Mouse (Mus musculus): ENCODE data around the gene Scamp4. TPM values are rescaled to one million over a fixed set of nuclear protein-coding genes. Genes with fewer than 3 reads are reported as not detected.

Gene Scamp4
- polyA plus RNA-seq, 1 experiment from 2014 or later, result 52.0 TPM

DNA sequence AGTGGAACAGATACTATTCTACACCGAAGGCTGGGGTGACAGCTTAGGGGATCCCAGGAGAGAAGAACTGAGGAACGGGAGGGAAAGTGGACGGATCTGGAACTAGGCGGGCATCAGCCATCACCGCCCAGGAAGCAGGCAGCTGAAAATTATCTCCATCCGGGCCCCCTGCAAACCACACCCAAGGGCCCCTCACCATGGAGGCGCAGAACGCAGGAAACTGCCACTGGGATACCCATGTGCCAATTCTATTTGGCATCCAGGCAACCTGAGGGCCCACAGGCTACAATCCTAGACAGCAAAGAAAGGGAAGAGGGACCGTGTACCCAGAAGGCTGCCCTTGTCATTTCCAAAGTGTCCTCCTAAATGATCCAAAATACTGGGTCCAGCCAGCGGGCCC, 32.3 kb upstream of the Scamp4 start:
- H3K9ac ChIP-seq, result peak overlapping the region; percentile 98
- 28% methylated on average over 10 of the region's 10 CpGs for WGBS (ENCODE audit: insufficient replicate concordance)
- H3K27ac ChIP-seq, result peak overlapping the region; percentile 99

DNA sequence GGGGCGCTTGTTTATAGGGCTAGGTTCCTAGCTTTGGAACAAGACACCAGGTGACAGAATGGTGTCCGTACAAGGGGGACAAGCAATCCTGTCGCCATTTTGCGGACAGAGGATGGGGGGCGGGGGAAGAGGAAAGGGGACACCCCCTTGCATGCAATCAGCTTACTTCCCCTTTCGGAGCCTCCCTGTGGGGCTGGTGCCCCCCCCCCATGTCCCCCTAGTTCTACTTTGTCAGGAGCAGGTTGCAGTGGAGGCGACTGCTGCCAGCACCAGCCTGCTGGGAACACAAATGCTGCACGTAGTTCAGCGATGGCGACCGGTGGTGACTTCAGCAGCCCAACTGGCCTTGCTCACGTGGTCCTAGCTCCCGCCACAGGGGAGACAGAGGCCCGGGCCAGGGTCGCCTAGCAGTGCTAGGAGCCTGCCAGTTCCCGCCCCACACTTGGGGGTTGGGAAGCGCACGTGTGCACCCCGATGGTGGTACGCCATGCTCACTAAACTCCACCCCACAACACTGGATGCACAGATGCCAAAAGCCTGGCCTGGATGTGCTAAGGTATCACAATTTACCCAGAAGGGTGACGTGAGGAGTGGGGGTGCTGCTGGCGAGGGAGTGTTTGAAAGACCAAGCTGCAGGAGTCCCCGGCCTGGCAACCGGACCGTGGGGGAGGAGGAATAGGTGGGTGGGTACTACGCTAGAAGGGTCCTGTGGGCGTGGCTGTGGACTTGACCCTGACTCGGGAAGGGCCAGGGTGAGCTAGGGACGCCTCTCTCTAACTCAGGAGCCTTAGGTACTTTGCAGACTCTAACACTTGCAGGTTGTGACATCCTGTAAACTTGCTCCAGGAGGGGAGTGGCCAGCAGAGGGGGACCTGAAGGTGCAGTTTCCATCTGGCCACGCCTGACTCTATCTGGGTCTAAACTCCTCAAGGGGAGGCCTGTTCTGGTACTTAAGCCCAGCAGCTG, 31.5 kb upstream of the Scamp4 start:
- ATAC-seq (ENCODE audit: low read depth) (peak; percentile 61), DNase-seq (peak; percentile 69)
- no peaks in the 10 kb centered on the region for H3K9me3 ChIP-seq (replicated peaks)
- 9% methylated on average over 30 of the region's 30 CpGs for WGBS (ENCODE audit: insufficient replicate concordance)
- H3K9ac ChIP-seq, result peak overlapping the region; percentile 98
- H3K36me3 ChIP-seq, result peaks cover 40% of the 10 kb centered on the region
- H3K27me3 ChIP-seq, result no peaks in the 10 kb centered on the region
- H3K4me1 ChIP-seq (replicated peaks), result peaks cover 98% of the 10 kb centered on the region
- peak overlapping the region; percentile 100 for H3K4me2 ChIP-seq
- peak overlapping the region; percentile 96 for H3K4me3 ChIP-seq (replicated peaks)
- peak overlapping the region; percentile 99 for H3K27ac ChIP-seq

More for the DNA sequence above, 32.3 kb upstream of the Scamp4 start:
- peak overlapping the region; percentile 96 for H3K4me3 ChIP-seq (replicated peaks)
- peaks cover 47% of the 10 kb centered on the region for H3K36me3 ChIP-seq
- H3K27me3 ChIP-seq, result no peaks in the 10 kb centered on the region
- H3K9me3 ChIP-seq (replicated peaks), result no peaks in the 10 kb centered on the region
- H3K4me1 ChIP-seq (replicated peaks), result peaks cover 95% of the 10 kb centered on the region
- H3K4me2 ChIP-seq, result peak overlapping the region; percentile 100
- ATAC-seq (ENCODE audit: low read depth) (no peak), DNase-seq (no peak)

DNA sequence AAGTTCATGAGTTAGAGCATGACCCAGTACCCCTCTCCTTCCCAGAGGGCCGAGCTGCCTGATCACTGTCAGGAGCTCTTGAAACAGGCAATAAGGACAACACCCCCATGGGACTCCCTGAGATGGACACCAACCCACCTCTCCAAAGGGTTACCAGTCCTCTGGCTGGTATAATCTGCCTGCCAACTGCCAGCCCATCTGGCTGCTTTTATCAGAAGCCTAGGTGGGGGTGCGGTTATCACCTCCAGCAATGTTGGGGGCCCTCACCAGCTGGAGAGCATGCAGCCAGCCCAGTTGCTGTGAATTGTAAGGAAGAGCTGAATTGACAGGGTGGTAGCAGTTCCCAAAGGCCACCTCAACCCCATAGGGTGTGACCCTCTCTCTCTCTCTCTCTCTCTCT, 30.2 kb upstream of the Scamp4 start:
- peak; percentile 65 for ATAC-seq (ENCODE audit: low read depth)
- WGBS (ENCODE audit: insufficient replicate concordance), result 21% methylated on average over 2 of the region's 2 CpGs
- H3K9ac ChIP-seq, result peak overlapping the region; percentile 98
- H3K4me2 ChIP-seq, result peak overlapping the region; percentile 100
- H3K27me3 ChIP-seq, result no peaks in the 10 kb centered on the region
- H3K36me3 ChIP-seq, result peaks cover 29% of the 10 kb centered on the region
- H3K27ac ChIP-seq, result peak overlapping the region; percentile 99
- no peaks in the 10 kb centered on the region for H3K9me3 ChIP-seq (replicated peaks)
- DNase-seq, result peak; percentile 83
- peak overlapping the region; percentile 96 for H3K4me3 ChIP-seq (replicated peaks)
- H3K4me1 ChIP-seq (replicated peaks), result peaks cover 90% of the 10 kb centered on the region

DNA sequence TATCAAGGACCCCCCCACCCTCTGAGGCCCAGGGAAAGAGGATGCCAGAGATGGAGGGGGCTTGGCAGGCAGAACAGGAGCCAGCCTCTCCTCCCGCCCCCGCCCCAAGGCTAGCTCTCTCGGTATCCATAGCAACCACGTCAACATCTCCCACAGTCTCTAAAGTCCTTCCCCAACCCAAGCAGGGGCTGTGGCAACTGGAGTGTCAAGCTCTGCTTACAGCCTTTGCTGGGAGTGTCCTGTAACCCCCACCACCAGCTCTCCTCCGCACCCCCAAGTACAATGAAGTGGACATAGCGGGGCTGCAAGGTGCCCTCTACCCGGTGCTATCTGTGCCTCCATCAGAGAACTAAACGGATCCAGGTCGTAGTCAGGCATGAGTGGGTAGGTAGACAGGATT, 28.7 kb upstream of the Scamp4 start:
- Histone ChIP-seq H3K27ac (peak overlapping the region; percentile 99), H3K9ac (peak overlapping the region; percentile 98), H3K9me3 (replicated peaks) (no peaks in the 10 kb centered on the region), H3K4me3 (replicated peaks) (peak overlapping the region; percentile 96), H3K4me2 (peak overlapping the region; percentile 100), H3K27me3 (no peaks in the 10 kb centered on the region), H3K36me3 (peaks cover 14% of the 10 kb centered on the region), H3K4me1 (replicated peaks) (peaks cover 88% of the 10 kb centered on the region)
- ATAC-seq (ENCODE audit: low read depth), result no peak
- DNase-seq, result no peak
- 54% methylated on average over 9 of the region's 9 CpGs for WGBS (ENCODE audit: insufficient replicate concordance)

DNA sequence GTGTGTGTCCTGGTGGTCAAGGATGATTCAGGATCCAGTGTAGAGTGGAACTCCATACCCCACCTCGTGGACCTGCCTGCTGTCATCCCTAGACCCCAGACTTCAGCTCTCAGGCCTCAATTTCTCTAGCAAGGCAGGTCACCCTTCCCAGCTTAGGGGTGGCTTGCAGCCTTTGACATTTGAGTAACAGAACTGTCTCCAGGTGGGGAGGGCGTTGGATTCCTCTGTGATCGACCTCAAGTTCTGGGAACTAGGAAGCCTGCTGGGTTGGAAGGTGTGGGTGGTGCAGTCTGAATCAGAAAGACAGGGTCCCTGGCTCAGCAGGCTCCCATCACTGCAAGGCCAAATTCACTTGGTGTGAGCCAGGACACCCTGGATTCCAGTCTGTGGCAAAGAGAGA, 27.8 kb upstream of the Scamp4 start:
- Histone ChIP-seq H3K27me3 (no peaks in the 10 kb centered on the region), H3K9ac (peak overlapping the region; percentile 98), H3K4me2 (peak overlapping the region; percentile 100), H3K4me3 (replicated peaks) (peak overlapping the region; percentile 96), H3K9me3 (replicated peaks) (no peaks in the 10 kb centered on the region), H3K36me3 (peaks cover 13% of the 10 kb centered on the region; the same call in 1 of the 2 replicates), H3K27ac (peak overlapping the region; percentile 99), H3K4me1 (replicated peaks) (peaks cover 90% of the 10 kb centered on the region)
- 55% methylated on average over 3 of the region's 3 CpGs for WGBS (ENCODE audit: insufficient replicate concordance)
- DNase-seq (no peak), ATAC-seq (ENCODE audit: low read depth) (no peak)

GRCm38 (mm10) chr10:80575925-80576324, 26.7 kb upstream of the Scamp4 start:
- WGBS (ENCODE audit: insufficient replicate concordance), result 3% methylated on average over 17 of the region's 17 CpGs
- DNase-seq (no peak), ATAC-seq (ENCODE audit: low read depth) (no peak)
- H3K36me3 ChIP-seq, result peaks cover 13% of the 10 kb centered on the region; the same call in 1 of the 2 replicates
- H3K4me1 ChIP-seq (replicated peaks), result peaks cover 84% of the 10 kb centered on the region
- H3K4me3 ChIP-seq (replicated peaks), result peak overlapping the region; percentile 96
- peak overlapping the region; percentile 98 for H3K9ac ChIP-seq
- peak overlapping the region; percentile 99 for H3K27ac ChIP-seq
- H3K9me3 ChIP-seq (replicated peaks), result no peaks in the 10 kb centered on the region
- H3K27me3 ChIP-seq, result no peaks in the 10 kb centered on the region
- peak overlapping the region; percentile 100 for H3K4me2 ChIP-seq

- under 1% methylated on average over 93 of the region's 96 CpGs for WGBS (ENCODE audit: insufficient replicate concordance)
- H3K9ac ChIP-seq, result peak overlapping the region; percentile 98
- H3K4me3 ChIP-seq (replicated peaks), result peak overlapping the region; percentile 96
- DNase-seq (peak; percentile 67), ATAC-seq (ENCODE audit: low read depth) (no peak)
- H3K4me1 ChIP-seq (replicated peaks), result peaks cover 78% of the 10 kb centered on the region
- H3K27ac ChIP-seq, result peak overlapping the region; percentile 99
- H3K4me2 ChIP-seq, result peak overlapping the region; percentile 100
- peaks cover 13% of the 10 kb centered on the region; the same call in 1 of the 2 replicates for H3K36me3 ChIP-seq
- no peaks in the 10 kb centered on the region for H3K9me3 ChIP-seq (replicated peaks)
- no peaks in the 10 kb centered on the region for H3K27me3 ChIP-seq
These were observed 26.1 kb upstream of the Scamp4 start for GRCm38 (mm10) chr10:80576351-80577194.

GRCm38 (mm10) chr10:80577195-80578130, 25.2 kb upstream of the Scamp4 start, which contains the start of gene Klf16:
Gene Klf16, minus strand, starts transcription at chr10:80577321.
- peak within 1 kb of the TSS; percentile 96 for H3K4me3 ChIP-seq (replicated peaks)
- peak within 1 kb of the TSS; percentile 99 for H3K27ac ChIP-seq
- H3K4me1 ChIP-seq (replicated peaks), result peaks cover 69% of the 10 kb centered on the region
- peak within 1 kb of the TSS; percentile 98 for H3K9ac ChIP-seq
- ATAC-seq (ENCODE audit: low read depth), result peak; percentile 71
- H3K9me3 ChIP-seq (replicated peaks), result no peaks in the 10 kb centered on the region
- H3K4me2 ChIP-seq, result peak within 1 kb of the TSS; percentile 100
- peak; percentile 99 for DNase-seq
- WGBS (ENCODE audit: insufficient replicate concordance), result under 1% methylated on average over 93 of the region's 97 CpGs
- H3K27me3 ChIP-seq, result no peaks in the 10 kb centered on the region
- H3K36me3 ChIP-seq, result peaks cover 18% of the 10 kb centered on the region; the same call in 1 of the 2 replicates

DNA sequence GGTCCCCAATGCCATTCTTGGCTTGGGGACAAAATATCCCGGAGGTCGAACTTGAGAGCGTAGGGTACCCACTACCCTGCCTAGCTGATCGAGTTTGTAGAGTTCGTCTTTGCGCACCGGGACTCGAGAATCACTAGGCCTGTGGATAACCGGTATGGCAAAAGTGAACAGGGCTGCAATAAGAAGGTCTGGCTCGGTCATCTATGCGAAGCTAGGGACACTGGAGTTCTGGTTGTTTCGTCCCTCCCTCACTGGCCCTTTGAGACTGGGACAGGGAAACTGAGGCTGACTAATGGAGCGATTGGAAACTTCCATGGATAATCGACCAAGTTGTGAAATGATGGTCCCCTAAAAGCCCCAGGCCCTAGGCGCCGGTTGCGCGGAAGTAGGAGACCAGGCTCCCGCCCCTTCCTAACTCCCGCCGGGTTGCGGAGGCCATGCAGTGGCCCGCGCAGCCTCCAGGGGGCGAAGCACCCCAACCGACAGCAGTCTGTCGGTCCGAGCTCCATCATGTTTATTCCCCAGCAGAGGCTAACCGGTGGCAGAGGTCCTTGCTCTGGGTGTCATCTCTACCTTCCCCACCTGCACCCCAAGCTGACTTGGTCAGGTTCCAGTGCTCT, 24.4 kb upstream of the Scamp4 start:
- under 1% methylated on average over 29 of the region's 29 CpGs for WGBS (ENCODE audit: insufficient replicate concordance)
- H3K4me1 ChIP-seq (replicated peaks), result peaks cover 63% of the 10 kb centered on the region

DNA sequence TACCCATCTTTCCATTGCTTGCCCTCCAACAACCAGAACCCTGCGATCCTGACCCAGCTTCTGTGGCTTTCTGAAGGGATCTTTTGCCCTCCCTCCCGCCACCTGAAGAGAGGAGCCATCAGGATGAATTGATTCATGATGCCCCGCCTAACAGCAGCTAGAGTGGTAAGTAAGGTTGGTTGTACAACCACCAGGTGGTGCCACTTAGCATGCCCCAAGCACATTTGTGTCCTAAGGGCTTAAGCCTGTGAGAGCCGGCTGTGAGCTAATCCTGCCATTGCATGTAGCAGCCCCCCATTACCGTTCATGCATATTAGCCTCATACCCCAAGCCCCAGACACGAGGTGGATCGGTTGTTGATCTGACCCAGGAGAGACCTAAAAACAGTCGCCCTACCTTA, 23.8 kb upstream of the Scamp4 start:
- Histone ChIP-seq H3K36me3 (peaks cover 26% of the 10 kb centered on the region), H3K27me3 (no peaks in the 10 kb centered on the region), H3K27ac (peak overlapping the region; percentile 99), H3K4me3 (replicated peaks) (peak overlapping the region; percentile 96), H3K4me1 (replicated peaks) (peaks cover 63% of the 10 kb centered on the region), H3K9me3 (replicated peaks) (no peaks in the 10 kb centered on the region), H3K9ac (peak overlapping the region; percentile 75), H3K4me2 (peak overlapping the region; percentile 100)
- ATAC-seq (ENCODE audit: low read depth), result peak; percentile 44
- DNase-seq, result peak; percentile 78
- WGBS (ENCODE audit: insufficient replicate concordance), result 6% methylated on average over 8 of the region's 8 CpGs

More for the DNA sequence above, 24.4 kb upstream of the Scamp4 start:
- H3K27ac ChIP-seq, result peak overlapping the region; percentile 99
- no peaks in the 10 kb centered on the region for H3K27me3 ChIP-seq
- peak overlapping the region; percentile 96 for H3K4me3 ChIP-seq (replicated peaks)
- H3K4me2 ChIP-seq, result peak overlapping the region; percentile 100
- H3K9ac ChIP-seq, result peak overlapping the region; percentile 75
- H3K36me3 ChIP-seq, result peaks cover 24% of the 10 kb centered on the region
- DNase-seq (peak; percentile 84), ATAC-seq (ENCODE audit: low read depth) (peak; percentile 52)
- no peaks in the 10 kb centered on the region for H3K9me3 ChIP-seq (replicated peaks)
